Mouse (Mus musculus): ENCODE data around the gene Nfe2l2. TPM values are rescaled to one million over a fixed set of nuclear protein-coding genes. Genes with fewer than 3 reads are reported as not detected.
"Not testable (repeated sequence)": the region's sequence is repeated elsewhere in the genome, so short reads cannot be mapped to it uniquely, and the experiment has no call there.

Nfe2l2 gene
- polyA plus RNA-seq, 1 experiment from 2014 or later: 58.3 TPM

DNA sequence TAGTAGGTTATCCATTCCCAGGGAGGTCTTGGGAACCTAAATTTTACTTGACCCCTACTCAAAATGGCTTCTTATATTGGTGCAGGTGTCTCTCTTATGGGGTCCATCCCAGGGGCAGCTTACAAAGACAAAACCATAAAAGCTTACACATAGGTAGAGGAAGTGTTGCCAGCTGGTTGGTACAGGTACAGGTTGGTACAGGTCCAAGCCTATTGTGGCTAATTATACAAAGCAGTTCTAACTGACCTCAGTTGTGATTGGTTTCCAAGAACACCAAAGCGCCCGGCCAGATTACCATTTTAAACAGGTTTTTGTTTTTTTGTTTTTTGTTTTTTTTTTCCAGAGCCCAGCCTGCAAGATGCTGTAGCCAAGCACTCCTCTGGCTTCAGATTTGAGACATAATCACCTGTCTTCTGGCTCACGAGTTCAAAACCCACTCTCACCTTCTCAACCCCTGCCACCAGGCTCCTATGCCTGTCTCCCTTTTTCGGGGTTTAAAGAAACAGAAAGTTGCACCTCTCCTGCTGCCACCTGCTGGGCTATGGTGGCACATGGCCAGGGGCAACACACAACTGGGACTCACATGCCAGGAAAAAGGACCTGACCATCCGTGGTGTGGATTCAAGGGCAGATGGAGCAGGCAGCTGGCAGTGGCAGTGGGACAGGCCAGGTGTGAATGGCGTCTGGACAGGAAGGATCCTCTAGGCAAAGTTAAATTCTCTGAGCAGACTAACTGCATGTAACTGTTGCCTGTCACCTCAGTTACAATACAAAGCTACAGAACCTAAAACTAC lies 68.0 kb downstream of the Nfe2l2 start:
- WGBS: 56% methylated on average over 6 of the region's 6 CpGs
- ATAC-seq (replicated peaks; ENCODE audit: extremely low read depth, insufficient read depth, low FRiP score): no peak
- no peak overlapping the region for H3K4me3 ChIP-seq (ENCODE audit: low read length)
- H3K36me3 ChIP-seq (ENCODE audit: control insufficient read depth, insufficient read depth): no peaks in the 10 kb centered on the region
- no peak overlapping the region for H3K9ac ChIP-seq (ENCODE audit: low read length)
- H3K4me1 ChIP-seq (ENCODE audit: control insufficient read depth, insufficient read depth, low read length): peaks cover 7% of the 10 kb centered on the region
- no peak overlapping the region for H3K4me2 ChIP-seq (ENCODE audit: low read depth, low read length)
- no peaks in the 10 kb centered on the region for H3K9me3 ChIP-seq (replicated peaks; ENCODE audit: control insufficient read depth, low read length)
- no peak overlapping the region for H3K27ac ChIP-seq (ENCODE audit: low read length)
- H3K27me3 ChIP-seq (ENCODE audit: control insufficient read depth, insufficient read depth, low read length): no peaks in the 10 kb centered on the region

DNA sequence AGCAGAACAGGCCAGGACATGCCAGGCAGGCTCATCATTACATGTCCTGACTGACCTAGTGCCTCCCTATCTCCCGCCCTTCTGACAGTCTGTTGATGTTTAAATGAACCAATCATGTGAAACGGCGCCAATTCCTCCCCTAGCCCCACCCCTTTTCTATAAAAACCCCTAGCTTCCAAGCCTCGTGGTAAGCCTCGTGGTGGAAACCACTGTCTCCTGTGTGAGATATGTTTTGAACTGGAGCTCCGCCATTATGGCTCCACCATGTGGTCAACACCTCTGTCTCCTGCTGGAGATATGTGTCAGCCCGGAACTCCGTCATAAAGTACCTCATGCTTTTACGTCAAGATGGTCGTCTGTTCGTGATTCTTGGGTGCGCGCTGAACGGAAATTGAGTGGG lies 70.0 kb downstream of the Nfe2l2 start:
- not testable (repeated sequence) for ATAC-seq (replicated peaks; ENCODE audit: extremely low read depth, insufficient read depth, low FRiP score); H3K4me3 ChIP-seq (ENCODE audit: low read length); H3K36me3 ChIP-seq (ENCODE audit: control insufficient read depth, insufficient read depth); H3K9ac ChIP-seq (ENCODE audit: low read length); H3K4me1 ChIP-seq (ENCODE audit: control insufficient read depth, insufficient read depth, low read length); H3K27me3 ChIP-seq (ENCODE audit: control insufficient read depth, insufficient read depth, low read length); H3K27ac ChIP-seq (ENCODE audit: low read length); H3K4me2 ChIP-seq (ENCODE audit: low read depth, low read length); H3K9me3 ChIP-seq (replicated peaks; ENCODE audit: control insufficient read depth, low read length)
- 85% methylated on average over 14 of the region's 14 CpGs for WGBS

DNA sequence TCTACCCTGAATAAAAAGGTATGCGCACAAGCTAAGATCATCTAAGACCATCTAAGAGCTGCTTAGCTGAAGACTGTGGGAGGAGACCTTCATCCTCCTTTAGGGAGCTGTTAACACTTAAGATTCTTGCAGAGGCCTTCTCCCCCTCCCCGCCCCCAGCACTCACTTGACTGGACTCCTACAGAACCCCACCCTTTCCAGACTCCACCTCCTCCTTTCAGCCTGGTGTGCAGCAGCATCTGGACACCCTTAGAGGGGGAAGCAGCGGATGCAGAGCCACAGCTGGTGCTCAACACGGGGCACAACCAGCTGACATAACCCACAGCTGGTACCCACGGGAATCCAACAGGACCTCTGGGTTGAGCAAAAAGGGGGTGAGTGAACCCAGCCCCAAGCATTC lies 70.7 kb downstream of the Nfe2l2 start:
- 64% methylated on average over 5 of the region's 5 CpGs for WGBS
- H3K9ac ChIP-seq (ENCODE audit: low read length): no peak overlapping the region
- no peak overlapping the region for H3K4me3 ChIP-seq (ENCODE audit: low read length)
- H3K27me3 ChIP-seq (ENCODE audit: control insufficient read depth, insufficient read depth, low read length): no peaks in the 10 kb centered on the region
- H3K4me2 ChIP-seq (ENCODE audit: low read depth, low read length): no peak overlapping the region
- H3K9me3 ChIP-seq (replicated peaks; ENCODE audit: control insufficient read depth, low read length): no peaks in the 10 kb centered on the region
- H3K36me3 ChIP-seq (ENCODE audit: control insufficient read depth, insufficient read depth): no peaks in the 10 kb centered on the region
- H3K4me1 ChIP-seq (ENCODE audit: control insufficient read depth, insufficient read depth, low read length): peaks cover 9% of the 10 kb centered on the region
- H3K27ac ChIP-seq (ENCODE audit: low read length): no peak overlapping the region
- no peak; the same call in 1 of the 2 replicates for ATAC-seq (replicated peaks; ENCODE audit: extremely low read depth, insufficient read depth, low FRiP score)

DNA sequence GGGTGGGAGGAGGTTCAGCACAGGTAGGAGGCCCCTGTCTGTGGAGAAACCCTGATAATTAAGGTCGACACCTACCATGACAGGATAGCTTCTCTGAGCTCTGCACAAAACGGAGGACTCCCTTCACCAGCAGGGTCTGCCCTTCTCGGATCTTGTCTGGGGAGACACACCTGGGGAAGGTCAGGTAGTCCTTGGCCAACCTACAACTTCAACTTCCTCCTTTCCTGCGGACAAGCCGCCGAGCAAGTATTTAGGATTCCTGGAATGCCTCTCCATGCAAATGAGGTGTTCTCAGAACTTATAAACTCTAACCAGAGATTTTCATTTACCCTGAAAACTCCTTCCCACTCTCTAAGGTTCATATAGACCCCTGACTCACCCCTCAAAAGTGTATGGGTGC lies 71.1 kb downstream of the Nfe2l2 start:
- Histone ChIP-seq H3K9me3 (replicated peaks; ENCODE audit: control insufficient read depth, low read length) (no peaks in the 10 kb centered on the region), H3K36me3 (ENCODE audit: control insufficient read depth, insufficient read depth) (no peaks in the 10 kb centered on the region), H3K27me3 (ENCODE audit: control insufficient read depth, insufficient read depth, low read length) (no peaks in the 10 kb centered on the region), H3K4me1 (ENCODE audit: control insufficient read depth, insufficient read depth, low read length) (peaks cover 9% of the 10 kb centered on the region), H3K4me3 (ENCODE audit: low read length) (no peak overlapping the region), H3K4me2 (ENCODE audit: low read depth, low read length) (no peak overlapping the region), H3K27ac (ENCODE audit: low read length) (no peak overlapping the region), H3K9ac (ENCODE audit: low read length) (no peak overlapping the region)
- WGBS: 58% methylated on average over 6 of the region's 6 CpGs
- ATAC-seq (replicated peaks; ENCODE audit: extremely low read depth, insufficient read depth, low FRiP score): no peak

DNA sequence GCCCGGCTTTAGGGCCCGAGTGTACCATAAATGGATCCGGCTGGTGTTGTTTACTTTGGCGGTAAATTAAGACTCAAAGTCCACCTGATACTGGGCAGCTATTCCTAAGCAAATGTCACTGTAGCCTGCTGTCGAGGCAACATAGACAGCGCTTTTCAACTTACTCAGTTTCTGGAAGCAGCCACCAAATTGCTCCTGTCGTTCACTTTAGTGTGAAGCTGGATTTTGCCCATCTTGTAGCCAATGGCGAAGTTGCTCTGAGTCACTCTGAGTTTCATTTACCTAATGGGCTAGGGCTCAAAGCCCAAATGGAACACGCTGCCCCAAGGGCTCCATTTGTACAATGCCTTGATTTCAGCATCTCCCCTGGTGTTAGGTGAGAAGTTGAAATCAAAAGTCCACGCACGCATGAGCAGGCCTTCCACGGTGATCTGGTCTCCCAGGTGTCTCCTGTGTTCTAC lies 71.7 kb downstream of the Nfe2l2 start:
- no peak overlapping the region for H3K9ac ChIP-seq (ENCODE audit: low read length)
- H3K4me1 ChIP-seq (ENCODE audit: control insufficient read depth, insufficient read depth, low read length): peaks cover 9% of the 10 kb centered on the region
- 85% methylated on average over 12 of the region's 12 CpGs for WGBS
- no peak overlapping the region for H3K27ac ChIP-seq (ENCODE audit: low read length)
- no peaks in the 10 kb centered on the region for H3K36me3 ChIP-seq (ENCODE audit: control insufficient read depth, insufficient read depth)
- H3K27me3 ChIP-seq (ENCODE audit: control insufficient read depth, insufficient read depth, low read length): no peaks in the 10 kb centered on the region
- H3K9me3 ChIP-seq (replicated peaks; ENCODE audit: control insufficient read depth, low read length): no peaks in the 10 kb centered on the region
- no peak overlapping the region for H3K4me3 ChIP-seq (ENCODE audit: low read length)
- no peak overlapping the region for H3K4me2 ChIP-seq (ENCODE audit: low read depth, low read length)
- no peak for ATAC-seq (replicated peaks; ENCODE audit: extremely low read depth, insufficient read depth, low FRiP score)

DNA sequence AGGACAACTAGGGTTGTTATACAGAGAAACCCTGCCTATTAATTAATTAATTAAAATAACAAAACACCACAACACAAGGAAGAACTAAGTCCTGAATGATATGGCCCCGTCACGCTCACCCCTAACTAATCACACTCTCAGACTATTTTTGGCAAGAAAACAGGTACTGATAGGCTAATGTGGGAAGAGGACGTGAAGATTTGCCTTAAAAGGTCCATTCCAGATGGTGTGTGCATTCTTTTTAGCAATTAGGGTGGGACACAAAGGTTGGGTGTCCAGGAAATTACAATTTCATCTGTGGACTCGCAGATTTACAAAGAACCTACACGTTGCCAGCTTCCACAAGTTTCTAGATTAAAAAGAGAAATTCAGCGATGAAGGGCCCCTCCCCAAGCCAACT lies 72.4 kb downstream of the Nfe2l2 start:
- Histone ChIP-seq H3K4me3 (ENCODE audit: low read length) (no peak overlapping the region), H3K36me3 (ENCODE audit: control insufficient read depth, insufficient read depth) (no peaks in the 10 kb centered on the region), H3K4me2 (ENCODE audit: low read depth, low read length) (no peak overlapping the region), H3K9ac (ENCODE audit: low read length) (no peak overlapping the region), H3K27ac (ENCODE audit: low read length) (no peak overlapping the region), H3K27me3 (ENCODE audit: control insufficient read depth, insufficient read depth, low read length) (no peaks in the 10 kb centered on the region), H3K9me3 (replicated peaks; ENCODE audit: control insufficient read depth, low read length) (no peaks in the 10 kb centered on the region), H3K4me1 (ENCODE audit: control insufficient read depth, insufficient read depth, low read length) (peaks cover 9% of the 10 kb centered on the region)
- ATAC-seq (replicated peaks; ENCODE audit: extremely low read depth, insufficient read depth, low FRiP score): no peak
- WGBS: 51% methylated on average over 6 of the region's 6 CpGs

DNA sequence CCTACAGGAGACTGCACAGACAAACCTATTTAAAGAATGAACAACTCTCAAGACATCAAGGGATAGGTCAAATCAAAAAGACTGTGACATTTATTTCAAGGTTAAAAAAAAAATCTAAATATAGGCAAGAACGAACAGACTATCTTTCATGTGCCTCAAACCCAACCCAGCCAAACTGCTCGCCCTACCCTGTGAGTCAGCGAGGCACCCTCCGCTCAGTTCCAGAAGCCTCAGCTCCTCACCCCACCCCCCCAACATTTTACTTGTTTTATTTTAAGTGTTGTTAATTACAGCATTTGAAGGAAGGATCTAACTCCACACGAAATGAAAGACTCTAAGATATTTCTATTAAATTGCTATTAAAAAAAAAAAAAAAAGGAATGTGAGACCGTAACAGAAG lies 73.0 kb downstream of the Nfe2l2 start:
- Histone ChIP-seq H3K27ac (ENCODE audit: low read length) (no peak overlapping the region; the same call in 1 of the 2 replicates), H3K4me1 (ENCODE audit: control insufficient read depth, insufficient read depth, low read length) (peaks cover 9% of the 10 kb centered on the region), H3K4me3 (ENCODE audit: low read length) (no peak overlapping the region), H3K4me2 (ENCODE audit: low read depth, low read length) (no peak overlapping the region), H3K36me3 (ENCODE audit: control insufficient read depth, insufficient read depth) (no peaks in the 10 kb centered on the region), H3K9ac (ENCODE audit: low read length) (no peak overlapping the region), H3K27me3 (ENCODE audit: control insufficient read depth, insufficient read depth, low read length) (no peaks in the 10 kb centered on the region), H3K9me3 (replicated peaks; ENCODE audit: control insufficient read depth, low read length) (no peaks in the 10 kb centered on the region)
- 64% methylated on average over 6 of the region's 6 CpGs for WGBS
- ATAC-seq (replicated peaks; ENCODE audit: extremely low read depth, insufficient read depth, low FRiP score): no peak

DNA sequence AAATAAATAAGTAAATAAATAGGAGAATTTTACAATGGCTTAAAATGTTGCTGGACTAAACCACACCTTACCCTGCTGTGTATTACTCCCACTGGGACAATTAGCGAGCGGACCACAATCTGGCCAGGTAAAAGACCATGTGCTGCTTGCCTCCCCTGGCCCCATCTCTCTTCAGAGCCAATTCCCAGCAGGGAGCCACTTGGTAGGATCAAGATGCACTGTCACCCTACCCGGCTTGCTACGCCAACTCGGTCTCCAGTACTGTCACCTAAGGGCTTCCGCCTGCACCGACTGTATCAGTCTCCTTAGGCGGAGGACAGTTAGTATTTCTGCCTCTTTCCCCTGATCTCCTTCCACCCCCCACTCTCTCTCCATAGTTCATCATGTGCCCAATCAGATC lies 76.0 kb downstream of the Nfe2l2 start:
- Histone ChIP-seq H3K4me1 (ENCODE audit: control insufficient read depth, insufficient read depth, low read length) (peaks cover 9% of the 10 kb centered on the region), H3K9ac (ENCODE audit: low read length) (no peak overlapping the region), H3K27ac (ENCODE audit: low read length) (no peak overlapping the region), H3K27me3 (ENCODE audit: control insufficient read depth, insufficient read depth, low read length) (no peaks in the 10 kb centered on the region), H3K36me3 (ENCODE audit: control insufficient read depth, insufficient read depth) (no peaks in the 10 kb centered on the region), H3K9me3 (replicated peaks; ENCODE audit: control insufficient read depth, low read length) (no peaks in the 10 kb centered on the region), H3K4me2 (ENCODE audit: low read depth, low read length) (no peak overlapping the region), H3K4me3 (ENCODE audit: low read length) (no peak overlapping the region)
- 88% methylated on average over 8 of the region's 8 CpGs for WGBS
- ATAC-seq (replicated peaks; ENCODE audit: extremely low read depth, insufficient read depth, low FRiP score): no peak

DNA sequence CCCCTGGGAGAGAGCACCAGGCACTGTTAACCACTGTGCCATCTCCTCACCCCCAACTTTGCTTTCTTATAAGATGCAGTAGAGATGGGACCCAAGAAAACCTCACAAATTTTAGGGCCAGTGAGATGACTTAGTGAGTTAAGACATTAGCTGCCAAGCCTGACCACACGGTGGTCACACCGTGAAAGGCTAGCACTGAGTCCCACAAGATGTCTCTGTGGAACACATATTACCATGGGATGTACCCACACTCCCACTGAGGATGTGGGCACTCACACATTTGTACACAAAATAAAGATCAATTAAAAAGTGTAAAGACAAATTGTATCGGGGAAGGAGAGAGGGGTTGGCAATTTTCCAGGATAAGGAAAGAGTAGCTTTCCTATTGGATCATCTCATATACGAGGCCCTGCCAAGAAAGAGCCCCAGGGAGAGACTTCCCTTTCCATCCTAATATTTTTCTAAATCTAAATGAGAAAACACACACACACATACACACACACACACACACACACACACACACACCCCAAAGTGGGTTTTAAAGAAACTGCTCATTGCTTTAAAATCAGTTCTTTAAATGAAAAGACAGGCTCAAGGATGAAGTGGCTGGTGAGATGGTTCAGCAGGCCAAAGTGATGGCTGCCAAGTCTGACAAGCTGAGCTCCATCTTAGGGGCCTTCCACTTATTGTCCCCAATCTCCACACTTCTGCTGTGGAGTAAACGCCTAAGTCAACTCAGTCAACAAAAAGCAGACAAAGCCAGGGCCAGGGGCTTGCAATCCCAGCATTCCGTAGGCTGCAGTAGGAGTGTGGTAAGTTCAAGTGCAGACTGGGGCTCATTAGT lies 77.6 kb downstream of the Nfe2l2 start:
- H3K27ac ChIP-seq (ENCODE audit: low read length): no peak overlapping the region
- H3K4me2 ChIP-seq (ENCODE audit: low read depth, low read length): no peak overlapping the region
- no peak overlapping the region for H3K9ac ChIP-seq (ENCODE audit: low read length)
- no peak for ATAC-seq (replicated peaks; ENCODE audit: extremely low read depth, insufficient read depth, low FRiP score)
- no peaks in the 10 kb centered on the region for H3K36me3 ChIP-seq (ENCODE audit: control insufficient read depth, insufficient read depth)
- 67% methylated on average over 6 of the region's 6 CpGs for WGBS
- no peak overlapping the region for H3K4me3 ChIP-seq (ENCODE audit: low read length)
- H3K4me1 ChIP-seq (ENCODE audit: control insufficient read depth, insufficient read depth, low read length): peaks cover 5% of the 10 kb centered on the region
- H3K9me3 ChIP-seq (replicated peaks; ENCODE audit: control insufficient read depth, low read length): no peaks in the 10 kb centered on the region
- H3K27me3 ChIP-seq (ENCODE audit: control insufficient read depth, insufficient read depth, low read length): no peaks in the 10 kb centered on the region

All from heart, embryonic 16.5 days (tissue).